20 mouse cellular contexts compared by ENCODE assay signal in genomic region chr8:9493557-9494224, GRCm38 (mm10).
A peak's percentile ranks its signal among the peaks of the same experiment; 100 is the strongest.
DNase-seq lines count a peak whose midpoint lies in the region; ATAC-seq and TF ChIP-seq lines count a peak whose summit lies in the region.
"Had no signal": no experiment of that assay in that cellular context is flagged by ENCODE, and none has a peak within 500 bp of the region (broad histone marks: within the 10 kb centered on the region; RNA-seq: fewer than 3 reads in every experiment).

No protein-coding gene starts in this region.

- no peak for TF ChIP-seq CTCF in stomach, postnatal 0 days (IDR thresholded peaks at IDR 0.05; ENCODE audit: low read depth)

- ATAC-seq in hindbrain, embryonic 11.5 days (ENCODE audit: low FRiP score) = peak; percentile 53; the same call in 1 of the 2 replicates
- ATAC-seq in hindbrain, embryonic 12.5 days (ENCODE audit: low FRiP score) = peak; percentile 56; the same call in 1 of the 2 replicates
- peak; percentile 80 for ATAC-seq in hindbrain, embryonic 15.5 days (ENCODE audit: low FRiP score, low read depth)
- ATAC-seq in neural tube, embryonic 13.5 days (ENCODE audit: low read depth) = peak; percentile 80
- no peak for ATAC-seq in stomach, postnatal 0 days (ENCODE audit: low FRiP score, low TSS enrichment)

- H3K27me3 ChIP-seq in hindbrain, embryonic 11.5 days (ENCODE audit: control insufficient read depth, insufficient read depth, low read length) = no peaks in the 10 kb centered on the region
- H3K27me3 ChIP-seq in hindbrain, embryonic 10.5 days (ENCODE audit: insufficient read depth, poor library complexity, severe bottlenecking) = no peaks in the 10 kb centered on the region
- no peaks in the 10 kb centered on the region for H3K27me3 ChIP-seq in hindbrain, embryonic 12.5 days
- H3K27me3 ChIP-seq in hindbrain, embryonic 15.5 days = no peaks in the 10 kb centered on the region
- H3K27me3 ChIP-seq in neural tube, embryonic 13.5 days = no peaks in the 10 kb centered on the region
- no peaks in the 10 kb centered on the region for H3K27me3 ChIP-seq in stomach, postnatal 0 days (ENCODE audit: control insufficient read depth, insufficient read depth, low read length)
- H3K27me3 ChIP-seq: embryonic facial prominence, embryonic 13.5 days; liver, embryonic 13.5 days; lung, embryonic 15.5 days had no signal

- TF ChIP-seq EP300 in stomach, postnatal 0 days (optimal IDR thresholded peaks at IDR 0.05) = no peak

- H3K4me3 ChIP-seq in hindbrain, embryonic 11.5 days (ENCODE audit: low read depth, low read length) = no peak overlapping the region
- H3K4me3 ChIP-seq in hindbrain, embryonic 10.5 days = no peak overlapping the region
- H3K4me3 ChIP-seq in hindbrain, embryonic 12.5 days = no peak overlapping the region
- H3K4me3 ChIP-seq in hindbrain, embryonic 15.5 days = no peak overlapping the region
- no peak overlapping the region for H3K4me3 ChIP-seq in neural tube, embryonic 13.5 days
- no peak overlapping the region for H3K4me3 ChIP-seq in stomach, postnatal 0 days (ENCODE audit: low read depth, low read length)
- H3K4me3 ChIP-seq: embryonic facial prominence, embryonic 13.5 days; heart, embryonic 10.5 days; layer of hippocampus, adult 2 months; left cerebral cortex, adult 2 months; liver, embryonic 13.5 days; lung, embryonic 15.5 days had no signal

- H3K9ac ChIP-seq in hindbrain, embryonic 11.5 days (ENCODE audit: low read depth, low read length) = no peak overlapping the region
- no peak overlapping the region for H3K9ac ChIP-seq in hindbrain, embryonic 12.5 days
- no peak overlapping the region for H3K9ac ChIP-seq in hindbrain, embryonic 15.5 days
- H3K9ac ChIP-seq in neural tube, embryonic 13.5 days = peak overlapping the region; percentile 41
- H3K9ac ChIP-seq in stomach, postnatal 0 days (ENCODE audit: low read length) = no peak overlapping the region
- H3K9ac ChIP-seq: embryonic facial prominence, embryonic 13.5 days; liver, embryonic 13.5 days; lung, embryonic 15.5 days had no signal

- DNase-seq in hindbrain, embryonic 11.5 days (ENCODE audit: low spot score) = no peak
- no peak for DNase-seq in hindbrain, embryonic 10.5 days (ENCODE audit: low spot score)
- DNase-seq in stomach, postnatal 0 days (ENCODE audit: low spot score) = no peak
- no peak for DNase-seq in testis, postnatal 14 days (ENCODE audit: low spot score)
- DNase-seq: cerebellum, postnatal 14 days; gastrocnemius, postnatal 25 days; heart, postnatal 10 days; kidney, adult 9 months; liver, embryonic 13.5 days; right cerebral cortex, adult 18-20 months; thymus, adult 2 months had no signal

- no peaks in the 10 kb centered on the region for H3K9me3 ChIP-seq in hindbrain, embryonic 11.5 days (ENCODE audit: control insufficient read depth, low read length)
- H3K9me3 ChIP-seq in hindbrain, embryonic 10.5 days = no peaks in the 10 kb centered on the region
- H3K9me3 ChIP-seq in hindbrain, embryonic 12.5 days (replicated peaks) = no peaks in the 10 kb centered on the region
- no peaks in the 10 kb centered on the region for H3K9me3 ChIP-seq in hindbrain, embryonic 15.5 days
- H3K9me3 ChIP-seq in neural tube, embryonic 13.5 days = no peaks in the 10 kb centered on the region
- H3K9me3 ChIP-seq in stomach, postnatal 0 days (ENCODE audit: control insufficient read depth, low read length) = no peaks in the 10 kb centered on the region
- H3K9me3 ChIP-seq: embryonic facial prominence, embryonic 13.5 days; heart, embryonic 10.5 days; liver, embryonic 13.5 days; lung, embryonic 15.5 days had no signal

- H3K36me3 ChIP-seq in hindbrain, embryonic 11.5 days (ENCODE audit: control insufficient read depth, insufficient read depth, low read length) = no peaks in the 10 kb centered on the region
- no peaks in the 10 kb centered on the region for H3K36me3 ChIP-seq in hindbrain, embryonic 10.5 days
- no peaks in the 10 kb centered on the region for H3K36me3 ChIP-seq in hindbrain, embryonic 12.5 days
- no peaks in the 10 kb centered on the region for H3K36me3 ChIP-seq in hindbrain, embryonic 15.5 days
- no peaks in the 10 kb centered on the region for H3K36me3 ChIP-seq in neural tube, embryonic 13.5 days
- no peaks in the 10 kb centered on the region for H3K36me3 ChIP-seq in stomach, postnatal 0 days (ENCODE audit: control insufficient read depth, insufficient read depth, low read length)
- H3K36me3 ChIP-seq: embryonic facial prominence, embryonic 13.5 days; heart, embryonic 10.5 days; liver, embryonic 13.5 days; lung, embryonic 15.5 days had no signal

- WGBS in hindbrain, embryonic 11.5 days = 64% methylated on average over 8 of the region's 8 CpGs
- 72% methylated on average over 8 of the region's 8 CpGs for WGBS in hindbrain, embryonic 10.5 days
- WGBS in hindbrain, embryonic 12.5 days = 50% methylated on average over 8 of the region's 8 CpGs
- WGBS in hindbrain, embryonic 15.5 days = 34% methylated on average over 8 of the region's 8 CpGs
- WGBS in neural tube, embryonic 13.5 days = 24% methylated on average over 8 of the region's 8 CpGs
- WGBS in stomach, postnatal 0 days = 37% methylated on average over 8 of the region's 8 CpGs

- no peaks in the 10 kb centered on the region for H3K4me1 ChIP-seq in hindbrain, embryonic 11.5 days (replicated peaks; ENCODE audit: control insufficient read depth, insufficient read depth, low read length)
- peaks cover 6% of the 10 kb centered on the region; the same call in 1 of the 2 replicates for H3K4me1 ChIP-seq in hindbrain, embryonic 10.5 days (replicated peaks)
- peaks cover 8% of the 10 kb centered on the region for H3K4me1 ChIP-seq in hindbrain, embryonic 12.5 days
- peaks cover 10% of the 10 kb centered on the region for H3K4me1 ChIP-seq in hindbrain, embryonic 15.5 days (replicated peaks)
- H3K4me1 ChIP-seq in neural tube, embryonic 13.5 days (replicated peaks) = peaks cover 14% of the 10 kb centered on the region
- H3K4me1 ChIP-seq in stomach, postnatal 0 days (replicated peaks; ENCODE audit: control insufficient read depth, insufficient read depth) = no peaks in the 10 kb centered on the region
- H3K4me1 ChIP-seq: embryonic facial prominence, embryonic 13.5 days; heart, embryonic 10.5 days; liver, embryonic 13.5 days; lung, embryonic 15.5 days had no signal

- no peak overlapping the region for H3K4me2 ChIP-seq in hindbrain, embryonic 11.5 days (replicated peaks; ENCODE audit: low read depth, low read length)
- no peak overlapping the region for H3K4me2 ChIP-seq in hindbrain, embryonic 12.5 days (replicated peaks)
- 0 out of 2 replicates have a peak overlapping the region, but pooled peaks have one; percentile 2 for H3K4me2 ChIP-seq in hindbrain, embryonic 15.5 days
- 0 out of 2 replicates have a peak overlapping the region, but pooled peaks have one; percentile 5 for H3K4me2 ChIP-seq in neural tube, embryonic 13.5 days
- H3K4me2 ChIP-seq in stomach, postnatal 0 days (replicated peaks; ENCODE audit: low read depth) = no peak overlapping the region
- H3K4me2 ChIP-seq: embryonic facial prominence, embryonic 13.5 days; liver, embryonic 13.5 days; lung, embryonic 15.5 days had no signal

- no peak overlapping the region for H3K27ac ChIP-seq in hindbrain, embryonic 11.5 days (ENCODE audit: low read depth, low read length)
- H3K27ac ChIP-seq in hindbrain, embryonic 10.5 days = no peak overlapping the region
- peak overlapping the region; percentile 61; the same call in 1 of the 2 replicates for H3K27ac ChIP-seq in hindbrain, embryonic 12.5 days
- H3K27ac ChIP-seq in hindbrain, embryonic 15.5 days (replicated peaks) = peak overlapping the region; percentile 70
- peak overlapping the region; percentile 69 for H3K27ac ChIP-seq in neural tube, embryonic 13.5 days (replicated peaks)
- H3K27ac ChIP-seq in stomach, postnatal 0 days (replicated peaks) = no peak overlapping the region
- H3K27ac ChIP-seq: embryonic facial prominence, embryonic 13.5 days; heart, embryonic 10.5 days; layer of hippocampus, adult 2 months; left cerebral cortex, adult 2 months; liver, embryonic 13.5 days; lung, embryonic 15.5 days; macrophage had no signal

Comparison
In these comparisons a context has a peak if more than half of its experiments do, and no peak if none do; other contexts are left out.
1. H3K27ac ChIP-seq: peak in hindbrain, embryonic 12.5 days (single experiment), hindbrain, embryonic 15.5 days (single experiment) and neural tube, embryonic 13.5 days (single experiment); none in hindbrain, embryonic 11.5 days (single experiment), hindbrain, embryonic 10.5 days (single experiment) and stomach, postnatal 0 days (single experiment).
2. H3K4me2 ChIP-seq: peak in hindbrain, embryonic 15.5 days (single experiment) and neural tube, embryonic 13.5 days (single experiment); none in hindbrain, embryonic 11.5 days (single experiment), hindbrain, embryonic 12.5 days (single experiment) and stomach, postnatal 0 days (single experiment).